Mouse (Mus musculus) heart, adult 2 months (tissue): ENCODE results near the gene Serpine1.

Experiments
- CTCF ChIP-seq: fragments of 200-600 bp; IDR thresholded peaks from 2 replicates; pipeline ENCODE4 v1.8.1; 2022; ENCODE audit warnings: antibody characterized with exemption, mild to moderate bottlenecking, moderate library complexity
- EP300 ChIP-seq: fragments of 200-500 bp; IDR thresholded peaks from 2 replicates; pipeline ENCODE4 v1.6.1; 2011; ENCODE audit warnings: low read depth, low read length, control low read depth; ENCODE audit not compliant: insufficient read depth
- POLR2A ChIP-seq: fragments of 200-500 bp; IDR thresholded peaks from 2 replicates; pipeline ENCODE4 v1.6.1; 2011; ENCODE audit warnings: mild to moderate bottlenecking, low read depth, low read length, control low read depth; ENCODE audit not compliant: insufficient read depth

GRCm38 (mm10) chr5:137093720-137094119 lies 21.7 kb upstream of the Serpine1 start:
- TF ChIP-seq CTCF (no peak), POLR2A (no peak), EP300 (no peak)
